Mouse (Mus musculus) left cerebral cortex, adult 8-10 months (tissue): ENCODE measurements around the gene Rpa2. TPM values are rescaled to one million over a fixed set of nuclear protein-coding genes. Genes with fewer than 3 reads are reported as not detected.
A peak's percentile ranks its signal among the peaks of the same experiment; 100 is the strongest.

Source experiments
- DNase-seq, 2 experiments: peaks; one replicate each; pipeline ENCODE4 v3.0.0; 2022; ENCODE audit warnings: low spot score in 2 of 2
- total RNA-seq, 4 experiments: library from RNA; stranded (reverse); gene quantifications; 2 replicates each; pipeline ENCODE4 v1.2.4; 2022

Rpa2 gene
- total RNA-seq, 4 experiments from 2014 or later, result 14.5 to 18.1 (median 15.5) TPM

DNA sequence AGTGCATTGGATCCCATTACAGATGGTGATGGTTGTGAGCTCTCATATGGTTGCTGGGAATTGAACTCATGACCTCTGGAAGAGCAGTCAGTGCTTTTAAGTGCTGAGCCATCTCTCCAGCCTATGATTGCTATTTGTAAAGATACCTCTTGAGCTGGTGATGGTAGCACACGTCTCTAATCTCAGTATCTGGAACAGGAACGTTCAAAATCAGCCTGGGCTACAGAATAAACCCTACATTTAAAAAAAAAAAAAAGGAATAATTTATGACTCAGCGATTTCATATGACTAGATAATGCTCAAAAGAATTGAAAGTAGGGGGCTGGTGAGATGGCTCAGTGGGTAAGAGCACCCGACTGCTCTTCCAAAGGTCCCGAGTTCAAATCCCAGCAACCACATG, 35.1 kb downstream of the Rpa2 start:
- DNase-seq, result no peak

DNA sequence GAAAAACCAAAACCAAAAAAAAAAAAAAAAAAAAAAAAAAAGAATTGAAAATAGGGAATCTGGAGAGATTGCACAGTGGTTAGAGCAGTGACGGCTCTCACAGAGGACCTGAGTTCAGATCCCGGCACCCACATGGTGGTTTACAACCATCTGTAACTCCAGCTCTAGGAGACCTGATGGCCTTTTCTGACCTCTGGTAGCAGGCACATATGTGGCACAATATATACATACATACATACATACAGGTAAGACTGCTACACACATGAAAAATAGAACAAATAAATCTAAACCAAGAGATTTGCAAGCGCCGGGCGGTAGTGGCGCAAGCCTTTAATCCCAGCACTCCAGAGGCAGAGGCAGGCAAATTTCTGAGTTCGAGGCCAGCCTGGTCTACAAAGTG, 35.7 kb downstream of the Rpa2 start:
- DNase-seq, result no peak

DNA sequence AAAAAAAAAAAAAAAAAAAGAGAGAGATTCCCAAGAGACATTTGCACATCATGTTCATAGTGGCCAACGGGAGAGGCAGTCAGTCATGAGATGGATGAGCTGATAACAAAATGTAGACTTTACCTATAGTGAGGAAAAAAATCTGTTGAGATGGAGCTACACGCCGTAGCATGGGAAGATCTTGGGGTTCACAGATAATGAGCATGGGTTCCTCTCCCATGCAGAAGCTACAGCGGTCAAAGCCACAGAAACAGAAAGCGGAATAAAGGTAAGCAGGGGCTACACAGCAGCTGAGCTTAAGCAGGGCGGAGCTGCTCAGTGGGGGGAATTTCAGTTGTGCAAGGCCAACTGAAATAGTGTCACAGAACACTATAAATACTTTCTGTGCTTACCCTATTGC, 36.2 kb downstream of the Rpa2 start:
- DNase-seq, result no peak

DNA sequence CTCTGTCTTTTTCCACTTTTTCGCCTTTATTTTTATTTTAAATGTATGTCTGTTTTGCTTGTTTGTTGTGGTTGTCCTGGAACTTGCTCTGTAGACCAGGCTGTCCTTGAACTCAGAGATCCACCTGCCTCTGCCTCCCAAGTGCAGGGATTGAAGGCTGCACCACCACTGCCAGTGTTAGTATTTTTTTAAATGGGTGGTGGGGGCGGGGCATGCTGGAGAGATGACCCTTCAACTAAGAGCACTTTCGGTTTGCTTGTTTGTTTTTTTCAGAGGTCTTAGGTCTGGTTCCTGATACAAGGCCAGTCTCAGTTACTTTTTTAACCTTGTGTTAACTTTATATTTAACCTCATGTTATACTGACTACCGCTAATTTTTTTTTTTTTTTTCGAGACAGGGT, 37.0 kb downstream of the Rpa2 start:
- no peak for DNase-seq

DNA sequence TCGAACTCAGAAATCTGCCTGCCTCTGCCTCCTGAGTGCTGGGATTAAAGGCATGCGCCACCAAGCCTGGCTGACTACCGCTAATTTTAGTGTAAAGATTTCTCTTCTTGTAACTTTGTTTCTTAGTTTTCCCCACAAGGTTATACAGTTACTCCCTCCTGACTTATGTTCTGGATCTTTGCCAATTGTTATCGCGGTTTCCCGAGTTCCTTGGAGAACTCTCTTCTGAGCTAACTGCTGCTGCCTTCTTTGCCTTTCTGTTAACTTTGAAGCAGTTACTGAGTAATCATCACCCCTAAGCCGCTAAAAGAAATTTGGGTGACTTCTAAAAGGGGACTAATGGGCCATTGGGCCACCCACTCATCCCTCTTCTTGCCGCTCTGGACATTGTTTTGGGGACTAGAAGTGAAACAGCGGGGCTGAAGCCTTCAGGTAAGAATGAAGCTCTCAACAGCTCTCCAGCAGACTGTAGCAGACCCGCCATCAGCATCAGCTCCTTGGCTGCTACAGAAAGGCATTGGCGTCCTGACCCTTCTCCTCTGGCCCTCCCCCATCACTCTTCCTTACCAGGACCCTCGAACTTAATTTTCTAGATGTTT, 37.6 kb downstream of the Rpa2 start:
- DNase-seq, result no peak

DNA sequence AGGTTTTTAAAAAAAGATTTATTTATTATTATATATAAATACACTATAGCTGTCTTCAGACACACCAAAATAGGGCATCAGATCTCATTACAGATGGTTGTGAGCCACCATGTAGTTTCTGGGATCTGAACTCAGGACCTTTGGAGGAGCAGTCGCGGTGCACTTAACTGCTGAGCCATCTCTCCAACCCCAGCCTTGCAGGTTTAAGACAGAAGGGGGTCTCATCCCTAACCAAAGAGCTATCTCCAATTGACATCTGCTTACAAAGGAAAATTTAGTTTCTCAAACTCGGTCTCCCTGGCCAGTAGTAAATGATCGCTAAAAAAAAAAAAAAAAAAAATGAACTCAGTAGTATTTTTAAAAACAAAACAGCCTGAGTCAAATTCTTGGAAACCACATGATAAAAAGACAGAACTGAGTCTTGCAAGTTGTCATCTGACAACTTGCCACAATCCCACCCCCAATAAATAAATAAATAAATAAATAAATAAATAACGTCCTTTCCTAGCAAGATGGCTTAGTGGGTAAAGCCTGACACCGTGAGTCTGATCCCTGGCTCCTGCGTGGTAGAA, 38.6 kb downstream of the Rpa2 start:
- DNase-seq, result no peak

DNA sequence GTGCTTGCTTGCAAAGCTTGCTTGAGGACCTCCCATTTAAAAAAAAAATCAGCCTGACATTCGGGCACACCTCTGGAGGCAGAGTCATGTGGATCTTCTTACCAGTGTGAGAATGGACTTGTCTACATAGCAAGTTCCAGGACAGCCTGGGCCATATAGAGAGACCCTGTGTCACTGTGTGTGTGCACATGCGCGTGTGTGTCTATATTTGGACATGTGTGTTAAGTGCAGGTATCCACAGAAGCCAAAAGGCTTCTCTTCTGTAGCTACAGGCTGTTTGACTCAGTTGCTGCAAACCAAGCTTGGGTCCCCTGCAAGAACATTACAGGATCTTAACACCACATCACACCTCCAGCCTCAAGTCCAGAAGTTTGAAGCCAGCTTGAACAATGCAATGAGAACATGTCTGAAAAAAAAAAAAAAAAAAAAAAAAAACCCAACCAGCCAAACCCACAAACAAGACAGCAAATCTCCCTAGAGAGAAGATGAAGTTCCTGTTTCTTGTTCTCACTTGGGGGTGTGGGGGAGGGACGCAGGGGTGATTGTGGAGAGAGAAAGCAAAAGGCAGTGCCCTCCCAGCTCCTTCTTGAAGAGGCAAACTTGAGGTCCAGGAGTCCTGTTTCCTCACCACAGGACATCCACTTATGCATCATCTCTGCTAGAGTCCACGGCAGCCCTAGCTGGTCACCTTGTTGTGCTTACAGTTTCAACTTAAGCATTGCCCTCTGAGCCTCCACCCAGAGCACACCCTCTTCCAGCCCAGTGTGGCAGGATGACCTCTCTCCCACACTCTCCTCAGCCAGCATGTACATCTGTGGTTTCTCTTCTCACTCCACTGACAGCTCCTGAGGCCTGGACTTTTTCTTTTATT, 39.9 kb downstream of the Rpa2 start:
- DNase-seq, result no peak

DNA sequence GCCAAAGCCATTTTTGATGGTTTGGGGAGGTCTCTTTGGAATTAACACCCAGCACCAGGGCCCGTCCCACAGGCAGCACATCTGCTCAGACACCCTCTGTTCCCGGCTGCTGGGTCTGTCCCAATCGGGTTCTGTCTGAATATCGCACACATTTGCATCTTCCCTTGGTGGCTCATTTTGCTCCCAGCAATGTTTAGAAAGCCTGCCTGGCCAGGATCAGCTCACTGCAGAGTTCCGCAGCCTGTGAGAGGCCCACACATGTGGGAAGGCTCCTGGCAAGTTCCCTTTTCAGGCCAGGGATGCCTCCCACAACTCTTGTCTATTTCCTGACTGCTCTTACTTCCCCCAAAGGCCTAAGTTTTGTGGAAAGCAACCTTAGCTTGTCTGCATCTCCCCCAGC, 41.5 kb downstream of the Rpa2 start:
- peak; percentile 18 to 81 for DNase-seq

DNA sequence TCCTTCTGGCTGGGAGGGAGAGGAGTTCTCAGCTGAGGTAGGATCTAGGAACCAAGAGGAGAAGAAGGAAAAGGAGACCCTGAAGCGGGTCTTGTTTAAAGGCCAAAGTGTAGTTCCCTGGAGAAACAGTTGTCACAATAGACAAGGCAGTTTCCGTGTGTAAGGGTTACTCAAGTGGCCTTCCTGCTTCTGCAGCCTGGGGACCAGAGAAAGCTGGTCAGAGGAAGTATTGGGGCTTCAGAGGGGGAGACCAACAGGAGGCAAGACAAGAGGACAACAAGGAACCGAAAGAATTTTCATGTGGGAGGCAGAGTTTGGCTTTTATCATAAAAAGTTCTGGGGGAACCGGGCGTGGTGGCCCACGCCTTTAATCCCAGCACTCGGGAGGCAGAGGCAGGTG, 48.3 kb downstream of the Rpa2 start:
- DNase-seq, result no peak

DNA sequence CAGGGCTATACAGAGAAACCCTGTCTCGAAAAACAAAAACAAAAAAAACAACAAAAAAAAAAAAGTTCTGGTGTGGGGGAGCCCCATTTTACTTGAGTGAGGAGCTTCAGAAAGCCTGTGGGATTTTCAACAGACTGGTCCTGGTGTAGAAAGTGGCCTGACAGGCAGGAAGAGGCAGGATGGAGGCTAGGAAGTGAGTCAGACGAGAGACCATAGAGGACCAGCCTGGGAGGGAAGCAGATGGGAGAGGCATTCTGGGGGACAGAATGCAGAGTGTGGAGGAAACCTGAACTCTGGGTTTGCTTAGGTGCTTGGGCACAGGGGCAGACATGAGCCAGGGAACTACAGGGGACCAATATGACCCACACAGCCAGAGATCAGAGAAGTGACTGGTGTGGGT, 48.7 kb downstream of the Rpa2 start:
- no peak for DNase-seq

DNA sequence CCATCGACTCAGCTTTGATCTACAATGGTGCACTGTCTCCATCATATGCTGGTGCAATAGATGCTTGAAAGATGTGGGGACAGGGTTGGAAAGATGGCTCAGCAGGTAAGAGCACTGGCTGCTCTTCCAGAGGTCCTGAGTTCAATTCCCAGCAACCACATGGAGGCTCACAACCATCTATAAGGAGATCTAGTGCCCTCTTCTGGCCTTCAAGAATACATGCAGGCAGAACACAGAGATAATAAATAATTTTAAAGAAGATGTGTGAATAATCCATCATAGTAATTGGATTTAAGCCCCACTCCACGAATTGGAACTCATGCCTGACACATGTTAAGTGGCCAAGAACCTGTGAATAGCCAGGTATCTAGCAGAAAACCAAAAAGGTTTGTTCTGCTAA, 50.3 kb downstream of the Rpa2 start:
- DNase-seq, result no peak

DNA sequence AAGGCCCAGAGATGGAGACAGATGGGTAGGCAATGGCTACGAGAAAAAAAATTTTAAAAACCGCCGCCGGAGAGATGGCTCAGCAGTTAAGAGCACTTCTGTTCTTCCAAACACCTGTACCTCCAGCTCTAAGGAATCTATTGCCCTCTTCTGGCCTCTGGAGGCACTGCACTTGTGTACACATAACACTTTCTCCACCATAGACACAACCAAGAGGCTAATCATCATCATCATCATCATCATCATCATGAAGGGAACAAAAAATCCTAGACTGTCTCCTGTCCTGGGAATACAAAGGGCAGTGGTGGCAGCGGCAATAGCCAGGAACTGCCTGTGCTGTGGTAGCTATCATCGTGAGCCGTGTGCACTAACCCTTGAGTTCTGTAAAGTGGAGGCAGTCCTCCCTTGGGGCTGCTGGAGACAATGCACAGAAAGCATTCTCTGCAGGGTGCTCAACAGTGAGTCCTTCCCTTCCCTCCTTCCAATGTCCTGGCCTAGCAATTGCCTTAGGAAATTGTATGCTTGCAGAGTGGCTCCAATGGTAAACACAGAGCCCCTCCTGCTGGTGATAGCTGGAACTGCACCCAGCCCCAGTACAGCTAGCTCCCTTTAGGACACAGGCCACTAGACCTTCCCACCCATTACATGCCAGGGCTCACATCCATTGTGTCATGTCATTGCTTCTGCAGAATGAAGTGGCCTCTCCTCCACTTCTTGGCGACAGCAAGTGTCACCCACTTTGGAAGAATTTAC, 55.7 kb downstream of the Rpa2 start:
- peak; percentile 45 to 58 for DNase-seq

Other genes with a start within 250 kb of the Rpa2 start
- 100 to 1,000 TPM; 377 to 510 (median 435) TPM for gene Atpif1, start 234.7 kb upstream of the Rpa2 start, total RNA-seq
- gene Dnajc8, start 232.8 kb upstream of the Rpa2 start, total RNA-seq, result 100 to 1,000 TPM in 2 of 4 experiments, 10 to 100 TPM in 2; 97.8 to 114 (median 101) TPM
- gene Ptafr, start 204.3 kb upstream of the Rpa2 start, total RNA-seq, result 1 to 10 TPM; 1.1 to 3.0 (median 1.8) TPM
- 10 to 100 TPM; 29.2 to 36.5 (median 32.4) TPM for gene Eya3, start 129.3 kb upstream of the Rpa2 start, total RNA-seq
- 1 to 10 TPM; 3.4 to 6.6 (median 4.9) TPM for gene Xkr8, start 35.8 kb upstream of the Rpa2 start, total RNA-seq
- gene Smpdl3b, start 11.1 kb upstream of the Rpa2 start, total RNA-seq, result 1 to 10 TPM; 4.6 to 6.9 (median 6.2) TPM
- gene Themis2, start 28.1 kb downstream of the Rpa2 start, total RNA-seq, result 1 to 10 TPM in 2 of 4 experiments, under 1 TPM in 2; 0.70 to 2.3 (median 1.5) TPM
- 10 to 100 TPM; 37.8 to 43.7 (median 42.0) TPM for gene Ppp1r8, start 74.8 kb downstream of the Rpa2 start, total RNA-seq
- 100 to 1,000 TPM in 1 of 4 experiments, 10 to 100 TPM in 3; 97.6 to 103 (median 98.8) TPM for gene Stx12, start 116.2 kb downstream of the Rpa2 start, total RNA-seq
- 10 to 100 TPM; 46.4 to 64.0 (median 61.0) TPM for gene Fam76a, start 154.2 kb downstream of the Rpa2 start, total RNA-seq
- gene Fgr, start 205.8 kb downstream of the Rpa2 start, total RNA-seq, result 1 to 10 TPM in 2 of 4 experiments, under 1 TPM in 2; 0.17 to 1.1 (median 0.82) TPM
- 100 to 1,000 TPM in 2 of 4 experiments, 10 to 100 TPM in 2; 95.7 to 104 (median 99.7) TPM for gene Ahdc1, start 242.9 kb downstream of the Rpa2 start, total RNA-seq